Mouse (Mus musculus): Measurements from ENCODE around the gene Klk11.

Klk11 gene

GRCm38 (mm10) chr7:43774364-43774763 is at the start of gene Klk11:
TSS of gene Klk11 (plus strand) at chr7:43774604.
- no peak for DNase-seq (ENCODE audit: low spot score)

GRCm38 (mm10) chr7:43747788-43748187 is 26.6 kb upstream of the Klk11 start:
- DNase-seq (ENCODE audit: low spot score), result peak; percentile 66

GRCm38 (mm10) chr7:43752806-43753205 is 21.6 kb upstream of the Klk11 start:
- DNase-seq (ENCODE audit: low spot score), result no peak

GRCm38 (mm10) chr7:43766484-43766883 is 7.9 kb upstream of the Klk11 start:
- DNase-seq (ENCODE audit: low spot score), result no peak

GRCm38 (mm10) chr7:43768597-43768996 is 5.8 kb upstream of the Klk11 start, which contains the start of gene Klk12:
TSS of gene Klk12 (plus strand) at chr7:43768897.
- no peak for DNase-seq (ENCODE audit: low spot score)

GRCm38 (mm10) chr7:43769636-43770035 is 4.8 kb upstream of the Klk11 start:
- no peak for DNase-seq (ENCODE audit: low spot score)

GRCm38 (mm10) chr7:43770701-43771100 is 3.7 kb upstream of the Klk11 start:
- no peak for DNase-seq (ENCODE audit: low spot score)

GRCm38 (mm10) chr7:43771916-43772315 is 2.5 kb upstream of the Klk11 start:
- no peak for DNase-seq (ENCODE audit: low spot score)

- DNase-seq (ENCODE audit: low spot score), result no peak
Observed at GRCm38 (mm10) chr7:43772901-43773300, 1.5 kb upstream of the Klk11 start.

GRCm38 (mm10) chr7:43774802-43775201 is 398 bp downstream of the Klk11 start:
- DNase-seq (ENCODE audit: low spot score), result no peak

GRCm38 (mm10) chr7:43775311-43776057 is 1.1 kb downstream of the Klk11 start:
- no peak for DNase-seq (ENCODE audit: low spot score)

- no peak for DNase-seq (ENCODE audit: low spot score)
Observed at GRCm38 (mm10) chr7:43776506-43776905, 2.1 kb downstream of the Klk11 start.

- DNase-seq (ENCODE audit: low spot score), result no peak
Observed at GRCm38 (mm10) chr7:43777423-43777822, 3.0 kb downstream of the Klk11 start.

GRCm38 (mm10) chr7:43778176-43778970 is 4.0 kb downstream of the Klk11 start:
- no peak for DNase-seq (ENCODE audit: low spot score)

GRCm38 (mm10) chr7:43780241-43780640 is 5.8 kb downstream of the Klk11 start:
- no peak for DNase-seq (ENCODE audit: low spot score)

GRCm38 (mm10) chr7:43780746-43781145 is 6.3 kb downstream of the Klk11 start, which contains the start of gene Klk10:
TSS of gene Klk10 (plus strand) at chr7:43781035.
- no peak for DNase-seq (ENCODE audit: low spot score)

GRCm38 (mm10) chr7:43781541-43781940 is 7.1 kb downstream of the Klk11 start:
- DNase-seq (ENCODE audit: low spot score), result no peak

GRCm38 (mm10) chr7:43782275-43783265 is 8.2 kb downstream of the Klk11 start:
- peak; percentile 82 for DNase-seq (ENCODE audit: low spot score)

- DNase-seq (ENCODE audit: low spot score), result no peak
Observed at GRCm38 (mm10) chr7:43785286-43785685, 10.9 kb downstream of the Klk11 start.

GRCm38 (mm10) chr7:43788096-43788495 is 13.7 kb downstream of the Klk11 start:
- DNase-seq (ENCODE audit: low spot score), result no peak

GRCm38 (mm10) chr7:43789295-43789694 is 14.9 kb downstream of the Klk11 start:
- no peak for DNase-seq (ENCODE audit: low spot score)

GRCm38 (mm10) chr7:43791591-43791990 is 17.2 kb downstream of the Klk11 start, which contains the start of gene Klk9:
TSS of gene Klk9 (plus strand) at chr7:43791891.
- no peak for DNase-seq (ENCODE audit: low spot score)

Data from lung, postnatal 25 days (tissue).